Mouse (Mus musculus): ENCODE data around the gene Il11ra1. TPM values are rescaled to one million over a fixed set of nuclear protein-coding genes. Genes with fewer than 3 reads are reported as not detected.
A peak's percentile ranks its signal among the peaks of the same experiment; 100 is the strongest.
"Not testable (repeated sequence)": the region's sequence is repeated elsewhere in the genome, so short reads cannot be mapped to it uniquely, and the experiment has no call there.

The Il11ra1 gene
- polyA plus RNA-seq, 3 experiments from 2014 or later, result 4.0 to 13.8 (median 7.7) TPM

DNA sequence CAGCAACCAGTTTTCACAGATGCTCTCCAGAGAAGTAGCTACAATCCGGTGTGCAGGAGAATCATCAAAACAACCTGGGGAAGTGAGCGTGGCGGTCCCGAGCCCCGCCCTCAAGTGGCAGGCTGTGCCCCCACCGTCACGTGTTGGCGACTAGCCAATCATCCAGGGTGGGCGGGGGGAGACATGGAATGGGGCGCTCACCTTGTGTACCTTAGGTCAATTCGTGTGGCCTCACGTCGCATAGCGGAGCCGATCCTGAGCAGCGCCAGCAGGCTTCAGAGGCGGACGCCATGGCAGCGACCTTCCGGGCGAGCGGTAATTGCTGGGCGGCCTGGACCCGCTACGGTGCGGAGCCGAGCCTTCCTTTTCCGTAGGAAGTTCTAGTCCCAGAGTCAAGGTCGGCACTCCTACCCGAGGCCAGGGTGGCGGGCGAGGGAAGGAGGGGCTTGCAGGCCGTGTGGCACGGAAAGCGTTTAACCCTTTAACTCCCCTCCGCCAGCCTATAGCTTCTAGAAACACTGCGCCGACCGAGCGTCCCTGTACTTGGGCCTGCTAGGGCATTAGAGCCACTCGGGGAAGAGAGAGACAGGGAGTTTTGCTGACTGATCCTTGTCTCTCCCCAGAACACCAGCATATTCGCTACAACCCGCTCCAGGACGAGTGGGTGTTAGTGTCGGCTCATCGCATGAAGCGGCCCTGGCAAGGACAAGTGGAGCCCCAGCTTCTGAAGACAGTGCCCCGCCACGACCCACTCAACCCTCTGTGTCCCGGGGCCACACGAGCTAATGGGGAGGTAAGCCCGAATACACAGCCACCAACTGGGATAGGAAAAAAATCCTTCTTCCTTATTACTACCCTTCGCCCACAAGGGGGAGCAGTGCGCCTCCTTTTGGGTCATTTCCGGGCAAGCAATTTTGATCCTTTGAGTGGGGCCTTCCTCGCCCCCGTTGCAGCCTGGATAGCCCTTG, 55.8 kb downstream of the Il11ra1 start, which contains the start of gene Sigmar1:
TSS of gene Sigmar1 (minus strand) at position 820 of the 968 bp plus-strand sequence.
- ATAC-seq, result peak; percentile 88

GRCm38 (mm10) chr4:41756440-41756839, 56.7 kb downstream of the Il11ra1 start:
- ATAC-seq, result no peak

- no peak for ATAC-seq
These were observed 57.5 kb downstream of the Il11ra1 start for GRCm38 (mm10) chr4:41757321-41757720.

DNA sequence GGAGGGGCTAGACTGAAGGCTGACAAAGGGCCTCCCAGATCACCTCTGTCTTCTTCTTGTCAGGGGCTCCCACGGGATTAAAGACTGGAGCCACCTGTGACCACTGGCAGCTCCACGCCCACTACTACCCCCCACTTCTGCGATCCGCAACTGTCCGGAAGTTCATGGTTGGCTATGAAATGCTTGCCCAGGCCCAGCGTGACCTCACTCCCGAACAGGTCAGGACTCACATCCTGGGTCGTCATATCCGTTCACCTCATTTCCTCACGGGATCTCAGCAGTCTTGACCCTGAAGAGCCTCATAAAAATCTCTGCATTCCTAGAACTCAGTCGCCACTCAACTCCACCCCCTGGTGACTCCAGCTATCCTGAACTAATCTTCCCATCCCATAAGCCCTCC, 58.2 kb downstream of the Il11ra1 start:
- ATAC-seq, result no peak

DNA sequence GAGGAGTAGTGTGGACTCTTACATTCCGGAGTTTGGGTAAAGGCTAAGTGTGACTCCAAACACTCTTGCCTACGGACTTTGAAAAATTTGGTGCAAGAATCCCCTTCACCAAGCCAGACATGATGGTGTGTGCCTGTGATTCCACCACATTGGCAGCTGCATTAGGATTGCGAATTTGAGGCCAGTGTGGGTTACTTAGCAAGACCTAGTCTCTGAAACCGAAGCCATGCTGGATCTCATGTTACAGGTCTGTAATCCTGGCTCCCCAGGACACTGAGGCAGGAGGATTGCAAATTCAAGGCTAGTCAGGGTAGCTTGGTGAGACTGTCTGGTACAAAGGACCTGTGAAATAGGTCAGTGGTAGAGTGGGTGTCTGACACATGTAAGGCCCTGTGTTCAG, 58.9 kb downstream of the Il11ra1 start:
- ATAC-seq, result no peak

GRCm38 (mm10) chr4:41759206-41759605, 59.4 kb downstream of the Il11ra1 start:
- ATAC-seq, result no peak

DNA sequence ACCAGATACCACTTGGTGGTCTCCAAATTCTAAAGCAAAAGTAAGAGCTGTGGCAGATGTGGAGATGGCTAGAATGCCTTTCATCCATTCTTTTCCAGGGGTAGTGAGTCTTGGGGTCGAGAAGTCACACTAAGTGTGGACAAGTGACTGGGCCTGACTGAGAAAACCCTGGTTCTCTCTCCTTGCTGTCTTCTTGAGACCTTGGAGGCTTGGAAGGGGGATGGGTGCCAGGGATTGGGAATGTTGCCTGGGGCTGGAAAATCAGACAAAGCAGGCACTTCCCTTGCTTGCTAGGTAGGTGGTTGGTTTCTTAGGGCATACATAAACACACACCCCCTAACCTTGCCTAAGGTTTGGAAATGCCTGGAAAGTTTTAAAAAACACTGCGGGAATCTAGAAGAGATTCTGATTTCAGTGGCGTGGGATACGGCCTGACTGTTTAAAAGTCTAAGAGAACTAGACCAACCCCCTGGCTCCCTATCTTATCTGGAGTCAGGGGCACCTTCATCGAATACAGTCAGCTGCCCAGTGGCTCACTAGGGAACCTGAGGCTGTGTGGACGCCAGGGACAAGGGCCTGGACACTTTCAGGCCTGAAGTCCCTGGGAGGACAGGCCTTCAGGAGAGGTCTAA, 60.0 kb downstream of the Il11ra1 start:
- no peak for ATAC-seq

GRCm38 (mm10) chr4:41760288-41760721, 60.5 kb downstream of the Il11ra1 start:
- no peak for ATAC-seq

- ATAC-seq, result no peak
These were observed 61.1 kb downstream of the Il11ra1 start for GRCm38 (mm10) chr4:41760911-41761310.

GRCm38 (mm10) chr4:41761680-41762079, 61.9 kb downstream of the Il11ra1 start:
- no peak for ATAC-seq

DNA sequence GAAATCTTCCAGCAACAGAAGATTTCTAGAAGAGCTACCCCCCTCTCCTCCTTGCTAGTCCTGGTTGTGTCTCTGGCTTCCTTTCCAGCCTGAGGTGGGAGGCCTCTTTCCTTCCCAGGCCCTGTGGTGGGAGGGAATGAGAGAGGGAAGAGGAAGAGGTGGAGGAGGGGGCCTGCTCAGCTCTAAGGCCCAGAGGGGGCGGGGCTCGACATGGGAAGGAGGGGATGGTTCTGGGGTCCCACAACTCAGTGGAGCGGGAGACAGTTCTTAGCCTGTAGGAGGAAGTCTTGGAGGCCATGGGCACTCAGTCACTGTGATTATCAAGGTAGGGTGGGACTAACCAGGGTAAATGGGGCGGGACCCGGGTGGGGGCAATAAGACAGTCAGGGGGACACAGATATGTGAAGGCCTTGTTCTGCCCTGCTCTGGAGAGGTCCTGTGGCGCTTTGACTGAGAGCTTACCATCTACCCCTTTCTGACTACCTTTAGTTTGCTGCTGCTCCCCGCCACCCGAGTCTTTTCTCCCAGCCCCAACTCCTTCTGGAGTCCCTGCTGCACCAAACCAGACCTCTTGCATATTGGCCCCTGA, 62.4 kb downstream of the Il11ra1 start:
- ATAC-seq, result no peak

DNA sequence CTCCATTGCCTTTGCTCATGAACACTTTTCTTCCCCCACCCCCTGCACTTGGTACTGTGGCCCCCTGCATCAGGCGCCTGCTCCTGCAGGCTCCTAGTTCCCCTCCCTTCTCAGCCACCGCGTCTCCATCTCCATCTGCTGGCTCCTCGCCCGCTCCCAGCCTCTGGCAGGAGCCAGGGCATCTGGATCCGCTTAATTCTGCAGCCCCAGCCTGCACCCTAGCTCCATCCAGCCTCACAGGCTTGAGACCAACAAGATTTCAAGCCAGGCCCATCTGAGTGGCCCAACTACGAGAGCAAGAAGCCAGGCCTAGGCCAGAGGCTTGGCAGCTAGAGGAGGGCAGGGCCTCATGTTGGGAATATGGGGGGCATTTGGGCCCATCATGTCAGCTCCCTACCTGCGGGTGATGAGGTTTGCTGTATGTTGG, 62.9 kb downstream of the Il11ra1 start:
- not testable (repeated sequence) for ATAC-seq

- ATAC-seq, result not testable (repeated sequence)
These were observed 63.4 kb downstream of the Il11ra1 start for GRCm38 (mm10) chr4:41763176-41763575.

DNA sequence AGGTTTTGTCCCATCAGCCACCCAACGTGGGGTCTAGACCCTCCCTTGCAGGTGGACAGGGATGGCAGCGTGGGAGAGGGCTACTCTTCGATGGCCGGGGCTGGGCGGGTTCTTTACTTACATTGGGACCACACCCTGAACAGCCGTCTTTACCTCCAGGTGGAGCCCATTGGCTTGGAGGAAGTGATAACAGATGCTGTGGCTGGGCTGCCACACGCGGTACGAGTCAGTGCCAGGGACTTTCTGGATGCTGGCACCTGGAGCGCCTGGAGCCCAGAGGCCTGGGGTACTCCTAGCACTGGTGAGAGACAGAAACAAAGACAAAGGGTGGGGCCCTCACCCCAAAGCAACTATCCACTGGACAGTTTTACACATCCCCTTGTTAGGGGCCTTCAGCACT, 67.5 kb downstream of the Il11ra1 start:
- not testable (repeated sequence) for ATAC-seq

DNA sequence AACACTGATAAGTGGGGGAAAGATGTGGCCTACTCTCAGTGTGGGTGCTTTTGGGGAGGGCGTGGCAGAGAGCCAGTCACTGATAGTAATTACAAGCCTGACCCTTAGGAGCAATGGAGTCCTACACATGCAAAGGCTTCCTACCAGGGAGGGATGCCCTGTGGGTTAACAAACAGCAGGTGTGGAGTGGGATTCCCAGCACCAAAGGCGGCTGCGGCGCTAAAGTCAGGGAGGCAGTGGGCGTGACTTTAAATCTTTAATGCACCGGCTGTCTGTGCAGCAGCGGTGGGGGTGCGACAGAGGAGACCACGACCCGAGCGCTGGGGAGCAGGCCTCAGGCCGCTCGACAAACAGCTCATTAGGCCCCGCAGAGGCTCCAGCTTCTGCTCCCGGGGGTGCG, 73.2 kb downstream of the Il11ra1 start:
- not testable (repeated sequence) for ATAC-seq

GRCm38 (mm10) chr4:41773502-41773901, 73.7 kb downstream of the Il11ra1 start:
- not testable (repeated sequence) for ATAC-seq

GRCm38 (mm10) chr4:41774002-41774401, 74.2 kb downstream of the Il11ra1 start, which contains the start of gene Ccl27a:
Gene Ccl27a (minus strand): TSS chr4:41774247.
- peak; percentile 48 for ATAC-seq

DNA sequence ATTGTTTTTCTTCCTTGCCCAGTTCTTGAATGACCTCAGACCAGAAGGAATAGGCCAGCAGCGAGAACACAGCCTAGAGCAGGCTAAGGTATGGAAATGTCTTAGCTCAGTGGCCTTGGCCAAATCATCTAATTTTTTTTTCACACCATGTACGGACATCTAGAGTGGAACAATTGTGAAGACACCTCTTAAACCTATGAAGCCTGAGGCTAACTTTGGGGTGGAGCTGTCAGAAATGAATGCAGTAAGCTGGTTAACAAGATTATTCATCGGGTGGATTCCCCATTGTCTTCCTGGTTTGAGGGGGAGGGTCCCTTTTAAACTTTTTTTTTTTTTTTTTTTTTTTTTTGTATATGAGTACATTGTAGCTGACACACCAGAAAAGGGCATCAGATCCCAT, 74.7 kb downstream of the Il11ra1 start:
- not testable (repeated sequence) for ATAC-seq

GRCm38 (mm10) chr4:41775840-41776239, 76.1 kb downstream of the Il11ra1 start:
- not testable (repeated sequence) for ATAC-seq

DNA sequence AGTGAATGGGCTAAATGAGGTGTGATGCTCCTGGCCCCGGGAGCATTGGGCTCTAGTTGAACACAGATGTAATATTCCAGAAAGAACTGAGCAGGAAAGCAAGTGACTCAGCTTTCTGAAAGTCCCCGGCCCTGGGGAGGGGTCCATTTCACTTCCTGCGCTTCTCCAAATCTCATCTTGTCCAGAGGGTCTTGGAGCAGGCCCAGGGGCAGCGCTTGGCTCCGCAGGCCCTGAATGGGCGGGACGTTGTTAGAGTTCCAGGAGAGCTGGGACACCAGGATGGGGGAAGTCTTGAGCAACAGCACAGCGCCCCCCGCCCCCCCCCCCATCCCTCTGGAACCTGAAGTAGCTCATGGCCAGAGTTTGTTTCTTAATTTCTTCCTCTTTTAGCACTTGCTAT, 81.5 kb downstream of the Il11ra1 start:
- not testable (repeated sequence) for ATAC-seq

GRCm38 (mm10) chr4:41781748-41782485, 82.1 kb downstream of the Il11ra1 start:
- not testable (repeated sequence) for ATAC-seq

DNA sequence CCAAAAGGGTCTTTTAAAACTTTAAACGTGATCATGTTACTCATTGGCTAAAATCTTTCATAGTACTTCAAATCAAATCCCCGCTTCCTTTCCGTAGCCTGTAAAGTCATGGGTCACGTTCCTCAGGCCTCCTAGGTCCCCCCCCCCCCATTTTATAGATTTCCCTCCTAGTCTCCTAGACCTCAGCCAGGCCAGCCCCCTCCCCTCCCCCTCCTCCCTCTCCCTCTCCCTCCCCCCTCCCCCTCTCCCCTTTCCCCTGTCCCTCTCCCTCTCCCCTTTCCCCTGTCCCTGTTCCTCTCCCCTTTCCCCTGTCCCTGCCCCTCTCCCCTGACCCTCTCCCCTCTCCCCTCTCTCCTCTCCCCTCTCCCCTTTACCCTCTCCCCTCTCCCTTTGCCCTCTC, 82.9 kb downstream of the Il11ra1 start:
- ATAC-seq, result not testable (repeated sequence)
